ENCODE assay signal across 14 mouse cellular contexts in the genomic region with DNA sequence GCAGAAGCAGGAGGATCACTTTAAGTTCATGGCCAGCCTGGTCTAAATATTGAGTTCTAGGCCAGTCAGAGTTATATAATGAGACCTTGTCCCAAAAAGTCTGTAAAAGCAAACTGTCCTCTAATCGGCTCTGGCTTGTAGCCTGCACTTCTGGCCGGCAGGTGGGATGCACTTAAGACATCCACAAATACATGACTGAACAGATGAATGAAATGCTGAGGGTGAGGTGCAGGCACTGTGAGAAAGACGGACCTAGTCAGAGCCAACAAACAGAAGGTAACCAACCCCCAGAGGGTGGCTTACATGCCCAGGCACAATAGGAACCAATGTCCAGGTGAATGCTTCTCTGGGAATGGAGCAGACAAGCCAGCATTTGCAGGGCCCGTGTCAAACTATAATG. TPM values are rescaled to one million over a fixed set of nuclear protein-coding genes. Genes with fewer than 3 reads are reported as not detected.
A peak's percentile ranks its signal among the peaks of the same experiment; 100 is the strongest.
DNase-seq lines count a peak whose midpoint lies in the region; ATAC-seq and TF ChIP-seq lines count a peak whose summit lies in the region.
"Had no signal": no experiment of that assay in that cellular context is flagged by ENCODE, and none has a peak within 500 bp of the region (broad histone marks: within the 10 kb centered on the region; RNA-seq: fewer than 3 reads in every experiment).

No protein-coding gene starts in this region.

- H3K4me2 ChIP-seq in kidney, embryonic 15.5 days, result no peak overlapping the region

- no peak for TF ChIP-seq EP300 in MEL (IDR thresholded peaks at IDR 0.05; ENCODE audit: low read depth in 1 of 2, low read length in 2 of 2)

- H3K4me3 ChIP-seq in kidney, embryonic 15.5 days (replicated peaks), result no peak overlapping the region
- H3K4me3 ChIP-seq in MEL (ENCODE audit: control insufficient read depth in 1 of 2, insufficient read depth in 1 of 2, low read depth in 2 of 2, low read length in 2 of 2), result no peak overlapping the region
- H3K4me3 ChIP-seq in cortical plate, adult 2 months (ENCODE audit: insufficient read depth, low read length), result no peak overlapping the region
- H3K4me3 ChIP-seq: erythroblast, embryonic 14.5 days had no signal

- peaks cover 34% of the 10 kb centered on the region for H3K79me2 ChIP-seq in MEL (ENCODE audit: control insufficient read depth, insufficient read depth, low read length, poor library complexity)

- H3K27me3 ChIP-seq in kidney, embryonic 15.5 days, result no peaks in the 10 kb centered on the region
- H3K27me3 ChIP-seq in MEL (ENCODE audit: control insufficient read depth in 1 of 2, insufficient read depth in 2 of 2, low read length in 2 of 2), result no peaks in the 10 kb centered on the region

- H3K9me3 ChIP-seq in kidney, embryonic 15.5 days (replicated peaks), result no peaks in the 10 kb centered on the region
- no peaks in the 10 kb centered on the region for H3K9me3 ChIP-seq in MEL (replicated peaks; ENCODE audit: insufficient read depth, low read length)

- H3K9ac ChIP-seq in kidney, embryonic 15.5 days, result no peak overlapping the region
- no peak overlapping the region for H3K9ac ChIP-seq in MEL (ENCODE audit: control insufficient read depth, low read depth, low read length, poor library complexity, severe bottlenecking)

- no peaks in the 10 kb centered on the region for H3K36me3 ChIP-seq in kidney, embryonic 15.5 days
- peaks cover 0 to 22% of the 10 kb centered on the region in 2 experiments; a peak in 2 of 4 replicates for H3K36me3 ChIP-seq in MEL (ENCODE audit: control insufficient read depth in 1 of 2, insufficient read depth in 2 of 2, low read length in 2 of 2)

- TF ChIP-seq POLR2A in MEL (IDR thresholded peaks at IDR 0.05; ENCODE audit: control insufficient read depth in 1 of 2, insufficient read depth in 1 of 2, low read depth in 1 of 2, low read length in 2 of 2, poor library complexity in 1 of 2), result no peak
- TF ChIP-seq POLR2A in cortical plate, adult 2 months (IDR thresholded peaks at IDR 0.05; ENCODE audit: extremely low read depth, insufficient read depth, low read length), result no peak

- H3K4me1 ChIP-seq in kidney, embryonic 15.5 days, result peaks cover 33% of the 10 kb centered on the region
- H3K4me1 ChIP-seq in MEL (ENCODE audit: control insufficient read depth in 1 of 2, insufficient read depth in 2 of 2, low read length in 2 of 2), result peaks cover 4 to 30% of the 10 kb centered on the region in 2 experiments
- H3K4me1 ChIP-seq in cortical plate, adult 2 months (ENCODE audit: control insufficient read depth, insufficient read depth, low read length), result peaks cover 25% of the 10 kb centered on the region

- no peak for ATAC-seq in cerebellum, adult (ENCODE audit: insufficient number of reproducible peaks, low FRiP score, low TSS enrichment)
- no peak for ATAC-seq in kidney, embryonic 15.5 days (replicated peaks; ENCODE audit: low FRiP score)
- ATAC-seq: midbrain, embryonic 16.5 days had no signal

- TF ChIP-seq RAD21 in MEL (IDR thresholded peaks at IDR 0.05; ENCODE audit: low read depth, low read length), result no peak

- no peak for TF ChIP-seq CTCF in MEL (IDR thresholded peaks at IDR 0.05 in 2 of 3, conservative IDR thresholded peaks at IDR 0.05 in 1 of 3; ENCODE audit: control insufficient read depth in 1 of 3, insufficient read depth in 1 of 3, low read depth in 2 of 3, low read length in 3 of 3, poor library complexity in 1 of 3, severe bottlenecking in 1 of 3)
- no peak for TF ChIP-seq CTCF in cortical plate, adult 2 months (IDR thresholded peaks at IDR 0.05; ENCODE audit: extremely low read depth, insufficient read depth, low read length)

- DNase-seq in cerebellum, adult 9-11 months, result peak; percentile 58
- no peak for DNase-seq in kidney, adult 18-20 months
- DNase-seq in MEL (ENCODE audit: low read depth, low spot score), result no peak
- DNase-seq in layer of hippocampus, postnatal 14 days (ENCODE audit: low spot score in 2 of 2), result no peak
- DNase-seq: adrenal gland, postnatal 25 days; right cerebral cortex, postnatal 14 days; thymus, postnatal 4 days had no signal

- peak overlapping the region; percentile 46; the same call in 1 of the 2 replicates for H3K27ac ChIP-seq in kidney, embryonic 15.5 days
- H3K27ac ChIP-seq in MEL (ENCODE audit: control insufficient read depth, low read depth, low read length), result no peak overlapping the region
- H3K27ac ChIP-seq in cortical plate, adult 2 months (ENCODE audit: insufficient read depth, low read length), result peak overlapping the region; percentile 26

- WGBS in kidney, embryonic 15.5 days, result 81% methylated on average over 4 of the region's 4 CpGs

TF ChIP-seq in MEL, 35 proteins besides CTCF, POLR2A, EP300 and RAD21:
- no peak for TF ChIP-seq NELFE (IDR thresholded peaks at IDR 0.05; ENCODE audit: low read depth, low read length)
- TF ChIP-seq SIN3A (IDR thresholded peaks at IDR 0.05; ENCODE audit: low read length), result 0 out of 2 replicates have a peak, but pooled peaks have one; percentile 12

RNA-seq across cellular contexts. Expression of a gene that starts 5.2 kb away (rescaled TPM):
- 27.8 and 30.9 TPM in 2 replicates for polyA plus RNA-seq in kidney, embryonic 15.5 days (2015; fragmentation: Nextera tagmentation; extraction: Ambion mirVana)
- total RNA-seq in MEL (2012; rRNA removed), result 3.7 and 4.8 TPM in 2 replicates
- polyA plus RNA-seq in MEL (2012; ENCODE audit: insufficient read depth in 1 of 2, insufficient read length in 2 of 2, low read depth in 1 of 2, low replicate concordance in 2 of 2, missing spikeins in 1 of 2), result 10 to 100 TPM in 1 of 2 experiments, not detected in 1; 23.2 TPM
- 68.9 and 71.1 TPM in 2 replicates for polyA plus RNA-seq in cortical plate, adult 2 months (2012; rRNA removed)
- total RNA-seq in layer of hippocampus, postnatal 14 days (2021), result 10 to 100 TPM; 48.6 to 52.2 TPM

RNA-seq across cellular contexts. Expression of a gene that starts 30.4 kb away (rescaled TPM):
- polyA plus RNA-seq in kidney, embryonic 15.5 days (2015; fragmentation: Nextera tagmentation; extraction: Ambion mirVana), result 72.2 and 76.4 TPM in 2 replicates
- total RNA-seq in MEL (2012; rRNA removed), result 50.7 and 67.8 TPM in 2 replicates
- 100 to 1,000 TPM; 193 to 825 TPM for polyA plus RNA-seq in MEL (2012; ENCODE audit: insufficient read depth in 1 of 2, insufficient read length in 2 of 2, low read depth in 1 of 2, low replicate concordance in 2 of 2, missing spikeins in 1 of 2)
- polyA plus RNA-seq in cortical plate, adult 2 months (2012; rRNA removed), result 156 and 159 TPM in 2 replicates
- 100 to 1,000 TPM; 160 to 168 TPM for total RNA-seq in layer of hippocampus, postnatal 14 days (2021)

RNA-seq across cellular contexts. Expression of a gene that starts 30.5 kb away (rescaled TPM):
- 1.5 TPM in 2 replicates for polyA plus RNA-seq in kidney, embryonic 15.5 days (2015; fragmentation: Nextera tagmentation; extraction: Ambion mirVana)
- total RNA-seq in MEL (2012; rRNA removed), result 0.16 and 0.23 TPM in 2 replicates
- polyA plus RNA-seq in MEL (2012; ENCODE audit: insufficient read depth in 1 of 2, insufficient read length in 2 of 2, low read depth in 1 of 2, low replicate concordance in 2 of 2, missing spikeins in 1 of 2), result under 1 TPM in 1 of 2 experiments, not detected in 1; 0.19 TPM
- 1.1 and 1.9 TPM in 2 replicates for polyA plus RNA-seq in cortical plate, adult 2 months (2012; rRNA removed)
- not detected for total RNA-seq in layer of hippocampus, postnatal 14 days (2021)
- total RNA-seq: adrenal gland, postnatal 25 days; neutrophil, adult 5-6 weeks had no signal
- polyA plus RNA-seq: intestine, embryonic 14.5 days had no signal

RNA-seq across cellular contexts. Expression of a gene that starts 33.6 kb away (rescaled TPM):
- 0.49 and 0.56 TPM in 2 replicates for polyA plus RNA-seq in kidney, embryonic 15.5 days (2015; fragmentation: Nextera tagmentation; extraction: Ambion mirVana)
- 0.13 and 0.19 TPM in 2 replicates for total RNA-seq in MEL (2012; rRNA removed)
- polyA plus RNA-seq in MEL (2012; ENCODE audit: insufficient read depth in 1 of 2, insufficient read length in 2 of 2, low read depth in 1 of 2, low replicate concordance in 2 of 2, missing spikeins in 1 of 2), result under 1 TPM in 1 of 2 experiments, not detected in 1; 0.53 TPM
- 0.26 and 0.61 TPM in 2 replicates for polyA plus RNA-seq in cortical plate, adult 2 months (2012; rRNA removed)
- 1 to 10 TPM; 1.8 to 2.3 TPM for total RNA-seq in layer of hippocampus, postnatal 14 days (2021)

RNA-seq across cellular contexts. Expression of a gene that starts 38.1 kb away (rescaled TPM):
- 5.4 and 5.7 TPM in 2 replicates for polyA plus RNA-seq in kidney, embryonic 15.5 days (2015; fragmentation: Nextera tagmentation; extraction: Ambion mirVana)
- total RNA-seq in MEL (2012; rRNA removed), result not detected in 2 replicates
- not detected for polyA plus RNA-seq in MEL (2012; ENCODE audit: insufficient read depth in 1 of 2, insufficient read length in 2 of 2, low read depth in 1 of 2, low replicate concordance in 2 of 2, missing spikeins in 1 of 2)
- 0.79 and 0.92 TPM in 2 replicates for polyA plus RNA-seq in cortical plate, adult 2 months (2012; rRNA removed)
- under 1 TPM in 1 of 2 experiments, not detected in 1; 0.14 TPM for total RNA-seq in layer of hippocampus, postnatal 14 days (2021)
- total RNA-seq: adrenal gland, postnatal 25 days; neutrophil, adult 5-6 weeks had no signal
